Mouse (Mus musculus): Measurements from ENCODE around the gene Klf11.
"Not testable (repeated sequence)": the region's sequence is repeated elsewhere in the genome, so short reads cannot be mapped to it uniquely, and the experiment has no call there.

Klf11 gene

DNA sequence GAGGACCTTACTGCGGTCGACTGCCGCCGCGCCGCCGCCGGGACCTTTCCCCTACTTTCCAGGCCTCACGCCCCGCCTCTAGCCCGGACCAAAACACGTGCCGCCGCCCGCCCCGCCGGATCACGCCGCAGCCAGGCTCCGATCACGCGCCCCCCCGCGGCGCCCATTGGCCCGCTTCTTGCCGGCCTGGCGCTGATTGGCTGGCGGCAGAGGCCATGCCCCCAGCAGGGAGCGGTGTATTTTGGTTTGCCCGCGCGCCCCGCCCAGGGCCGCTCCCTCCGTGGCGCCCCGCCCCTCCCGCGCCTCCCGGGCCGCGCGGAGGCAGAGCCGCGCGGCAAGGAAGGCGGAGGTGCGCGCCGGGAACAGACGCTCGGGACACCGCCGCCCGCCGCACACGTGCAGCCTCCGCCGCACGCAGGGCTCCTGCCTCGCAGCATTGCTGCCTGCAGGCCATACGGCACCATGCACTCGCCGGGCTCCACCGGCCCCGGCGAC, at the start of gene Klf11:
Klf11 (plus strand) TSS at position 212 of the 495 bp plus-strand sequence.
- peak; percentile 97 for DNase-seq (ENCODE audit: low read depth, low spot score)

DNA sequence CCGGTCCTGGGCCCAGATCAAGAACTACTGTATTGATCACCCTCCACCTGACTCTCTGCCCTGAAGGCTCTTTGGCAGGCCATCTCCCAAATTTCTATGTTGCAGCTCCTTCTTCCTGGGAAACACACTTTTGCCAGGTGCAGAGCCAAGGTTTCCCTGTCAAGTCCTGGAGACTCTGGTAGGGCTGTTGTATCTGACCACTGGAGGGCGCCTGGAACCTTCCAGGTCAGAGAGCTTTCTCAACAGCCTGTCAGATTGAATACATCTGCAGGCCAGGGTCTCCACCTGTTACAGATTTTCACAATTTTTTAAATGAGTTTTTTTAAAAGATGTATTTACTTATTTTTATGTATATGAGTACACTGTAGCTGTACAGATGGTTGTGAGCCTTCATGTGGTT, 47.8 kb upstream of the Klf11 start:
- DNase-seq (ENCODE audit: low read depth, low spot score), result peak; percentile 67

DNA sequence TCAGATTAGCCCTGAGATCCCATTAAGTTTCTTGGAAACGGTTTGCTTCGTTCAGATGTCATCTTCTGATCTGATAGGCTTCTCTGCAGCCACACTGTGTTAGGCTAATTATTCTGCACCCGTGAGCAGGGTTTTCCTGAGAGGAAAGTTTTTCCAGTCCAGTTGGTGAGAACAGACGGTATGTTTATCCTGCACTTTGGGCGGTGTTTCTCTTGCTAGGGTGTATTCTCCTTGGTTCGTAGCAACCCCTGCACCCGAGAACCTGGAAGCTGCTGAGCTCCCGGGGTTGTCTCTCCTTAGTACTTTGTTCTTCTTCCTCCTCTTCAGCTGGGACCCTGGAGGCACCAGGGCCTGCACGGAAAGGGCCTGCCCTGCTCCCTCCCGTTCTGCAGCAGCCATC, 44.9 kb upstream of the Klf11 start:
- DNase-seq (ENCODE audit: low read depth, low spot score), result no peak

DNA sequence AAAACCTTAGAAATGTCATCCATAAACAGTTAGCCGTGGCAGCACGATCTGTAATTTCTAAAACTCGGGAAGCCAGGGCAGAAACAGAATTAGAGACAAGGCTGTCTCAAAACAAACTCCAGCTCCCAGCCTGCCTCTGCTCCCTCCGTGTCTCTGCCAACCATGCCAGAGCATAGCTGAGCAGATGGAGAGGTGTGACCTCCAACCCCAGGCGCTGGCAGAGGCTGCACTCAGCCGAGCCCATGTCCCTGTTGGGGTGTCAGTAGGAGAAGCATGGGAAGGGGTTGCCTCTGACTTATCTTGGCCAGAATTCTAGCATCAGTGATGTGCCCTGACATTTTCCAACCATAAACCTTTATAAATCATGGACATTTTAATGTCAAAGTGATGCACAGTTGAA, 38.5 kb upstream of the Klf11 start:
- DNase-seq (ENCODE audit: low read depth, low spot score), result no peak

DNA sequence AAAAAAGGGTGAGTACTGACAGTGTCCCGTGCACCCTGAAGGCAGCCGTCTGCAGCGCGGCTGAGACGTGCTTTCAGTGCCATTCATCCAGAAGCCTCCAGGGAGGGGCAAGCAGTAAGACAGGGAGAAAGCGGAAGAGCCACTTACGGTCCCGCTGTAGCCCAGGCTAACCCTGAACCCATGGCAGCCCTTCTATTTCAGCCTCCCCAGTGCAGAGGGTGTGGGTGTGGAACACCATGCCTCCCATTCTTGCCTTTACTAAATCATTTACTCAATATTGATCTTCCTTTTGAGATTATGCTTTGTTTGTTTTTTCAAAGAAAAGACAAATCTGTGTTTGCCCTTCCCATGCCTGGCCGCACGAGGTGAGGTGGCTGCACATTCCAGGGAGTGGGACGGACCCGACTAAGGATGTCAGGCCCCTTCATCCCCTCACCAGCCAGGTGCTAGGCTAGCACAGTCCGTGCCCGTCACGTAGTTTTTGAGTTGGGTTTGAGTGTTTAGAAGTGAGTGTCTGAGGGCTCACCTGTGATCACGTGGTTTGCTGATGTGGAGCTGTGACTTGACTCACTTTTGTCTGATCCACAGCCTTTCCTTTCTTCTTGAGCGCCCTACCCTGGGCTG, 36.5 kb upstream of the Klf11 start:
- DNase-seq (ENCODE audit: low read depth, low spot score), result no peak

DNA sequence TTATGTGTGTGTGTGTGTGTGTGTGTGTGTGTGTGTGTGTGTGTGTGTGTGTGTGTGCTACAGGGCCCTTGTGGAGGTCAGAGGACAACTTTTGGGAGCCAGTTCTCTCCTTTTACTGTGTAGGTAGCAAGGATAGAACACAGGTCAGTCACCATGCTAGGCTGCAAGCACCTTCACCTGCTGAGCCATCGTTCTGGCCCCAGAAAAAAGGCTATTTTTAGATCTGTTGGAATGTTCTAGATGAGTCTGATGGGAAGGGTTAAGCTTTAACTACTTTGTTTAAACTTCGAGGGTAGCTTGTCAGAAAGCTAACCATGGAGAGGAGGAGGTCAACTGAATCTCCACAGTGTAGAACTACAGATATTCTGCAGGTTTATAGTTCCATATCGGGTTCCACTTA, 35.9 kb upstream of the Klf11 start:
- no peak for DNase-seq (ENCODE audit: low read depth, low spot score)

DNA sequence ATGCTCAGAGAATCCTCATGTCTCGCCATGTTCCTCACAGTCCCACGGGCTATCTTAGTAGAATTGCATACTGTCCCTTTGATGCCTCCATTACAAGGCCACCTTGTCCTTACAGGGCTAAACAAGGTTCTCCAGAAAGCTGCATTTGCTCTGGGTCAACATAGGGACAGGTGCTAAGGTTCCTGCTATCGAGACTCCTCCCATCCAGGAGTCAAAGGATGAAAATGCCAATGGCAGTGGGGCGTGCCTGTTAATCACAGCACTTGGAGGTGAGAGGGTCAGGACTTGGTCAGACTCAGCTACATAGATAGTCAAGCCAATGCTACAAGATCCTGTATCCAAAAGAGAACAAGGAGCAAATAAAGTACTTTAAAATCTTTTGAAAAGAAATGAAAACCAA, 31.6 kb upstream of the Klf11 start:
- DNase-seq (ENCODE audit: low read depth, low spot score), result no peak

DNA sequence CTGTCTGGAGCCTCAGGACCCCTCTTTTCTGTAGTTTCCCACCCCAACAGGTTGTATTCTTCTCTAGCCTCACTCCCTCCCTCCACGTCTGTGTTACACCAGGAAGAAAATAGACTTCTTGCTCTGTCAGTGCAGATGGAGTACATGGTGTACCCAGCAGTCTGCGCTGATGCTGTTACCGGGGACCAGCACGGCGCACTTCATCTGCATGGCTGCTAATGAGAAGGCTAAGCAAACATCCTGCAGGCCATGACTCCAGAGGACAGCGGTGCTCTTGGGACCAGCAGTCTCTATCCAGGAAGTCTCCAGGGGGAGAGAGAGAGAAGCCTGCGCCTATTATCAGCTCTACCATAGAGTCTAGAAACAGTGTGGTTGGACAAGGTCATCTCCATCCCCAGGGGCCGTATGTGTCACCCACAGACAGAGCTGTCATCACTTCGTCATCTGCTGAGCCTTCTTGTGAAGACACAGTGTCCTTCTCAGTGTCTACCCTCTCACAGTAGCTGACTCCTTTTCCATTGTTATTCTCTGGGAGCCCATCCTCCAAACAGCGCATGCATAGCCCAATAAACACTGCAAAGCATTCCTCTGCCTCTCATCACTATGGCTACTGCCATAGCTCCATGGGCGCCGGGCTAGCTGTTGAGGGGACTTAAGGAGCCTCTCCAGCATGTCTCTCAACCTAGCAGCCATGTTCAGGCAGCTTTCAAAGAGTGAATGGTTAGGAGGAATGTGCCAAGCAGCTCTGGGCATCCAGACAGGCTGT, 27.4 kb upstream of the Klf11 start:
- no peak for DNase-seq (ENCODE audit: low read depth, low spot score)

DNA sequence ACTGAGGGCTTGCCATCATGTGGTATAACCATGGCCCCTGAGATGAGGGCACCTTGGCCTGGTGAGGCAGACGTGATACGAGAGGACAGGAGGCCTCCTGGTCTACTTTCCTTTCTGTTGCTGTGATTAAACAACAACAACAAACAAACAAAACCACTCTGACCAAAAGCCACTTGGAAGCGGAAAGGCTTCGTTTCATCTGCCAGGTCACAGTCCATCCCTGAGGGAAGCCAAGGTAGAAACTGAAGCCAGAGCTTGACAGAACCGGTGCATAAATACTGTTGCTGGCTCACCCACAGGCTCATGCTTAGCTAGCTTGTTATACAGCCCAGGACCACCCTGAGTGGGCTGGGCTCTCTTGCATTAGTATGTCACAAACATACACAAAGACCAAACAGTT, 24.7 kb upstream of the Klf11 start:
- DNase-seq (ENCODE audit: low read depth, low spot score), result no peak

DNA sequence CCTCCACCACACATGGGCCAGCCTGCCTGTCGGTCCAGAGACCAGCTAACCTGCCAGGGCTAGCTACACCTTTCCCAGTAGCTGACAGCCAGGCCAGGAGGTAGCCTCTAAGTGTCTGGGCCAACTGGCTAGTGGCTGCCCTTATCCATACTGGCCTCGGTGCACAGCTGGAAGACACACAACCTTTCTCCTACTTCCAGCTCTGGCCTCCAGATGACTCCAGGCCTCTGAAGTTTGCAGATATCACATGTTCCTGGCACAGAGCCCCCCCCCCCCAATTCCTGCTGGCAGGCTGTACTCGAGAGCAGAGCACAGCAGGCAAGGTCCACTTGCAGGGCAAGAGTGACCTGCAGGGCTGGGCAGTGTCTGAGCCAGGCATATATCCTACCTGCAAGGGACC, 23.9 kb upstream of the Klf11 start:
- DNase-seq (ENCODE audit: low read depth, low spot score), result no peak

DNA sequence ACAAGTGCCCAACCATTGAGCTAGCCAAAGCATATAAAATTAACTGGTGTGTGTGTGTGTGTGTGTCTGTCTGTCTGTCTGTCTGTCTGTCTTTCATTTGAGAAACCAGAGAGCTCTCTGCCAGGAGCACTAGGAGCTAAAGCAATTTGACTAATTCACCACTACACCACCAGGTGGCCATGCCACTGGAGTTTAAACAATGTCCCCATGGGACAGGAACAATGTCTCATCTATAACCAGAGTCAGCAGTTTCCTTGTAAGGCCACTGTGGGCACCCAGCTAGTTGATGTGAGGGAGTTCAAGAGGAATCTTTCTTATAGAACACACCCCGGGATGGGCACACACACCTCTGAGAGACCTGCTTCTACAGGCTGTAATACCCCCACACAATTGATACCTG, 20.9 kb upstream of the Klf11 start:
- peak; percentile 56 for DNase-seq (ENCODE audit: low read depth, low spot score)

DNA sequence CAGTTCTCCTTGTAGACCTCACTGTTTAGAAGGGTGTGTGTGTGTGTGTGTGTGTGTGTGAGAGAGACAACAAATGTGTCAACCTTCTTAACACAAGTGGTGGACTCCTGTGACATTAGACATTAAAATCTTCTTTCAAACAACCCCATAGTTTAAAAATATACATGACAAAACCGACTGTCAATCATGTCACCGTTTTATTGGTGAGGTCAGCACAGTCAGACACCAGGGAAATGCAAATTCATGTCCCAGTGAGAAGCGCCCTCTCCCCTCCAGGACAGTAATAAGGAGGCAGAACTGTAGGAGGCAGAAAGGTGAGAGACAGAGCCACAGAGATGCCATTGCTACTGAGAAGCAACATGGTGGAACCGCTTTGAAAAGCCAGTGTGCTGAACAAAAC, 18.7 kb upstream of the Klf11 start:
- no peak for DNase-seq (ENCODE audit: low read depth, low spot score)

DNA sequence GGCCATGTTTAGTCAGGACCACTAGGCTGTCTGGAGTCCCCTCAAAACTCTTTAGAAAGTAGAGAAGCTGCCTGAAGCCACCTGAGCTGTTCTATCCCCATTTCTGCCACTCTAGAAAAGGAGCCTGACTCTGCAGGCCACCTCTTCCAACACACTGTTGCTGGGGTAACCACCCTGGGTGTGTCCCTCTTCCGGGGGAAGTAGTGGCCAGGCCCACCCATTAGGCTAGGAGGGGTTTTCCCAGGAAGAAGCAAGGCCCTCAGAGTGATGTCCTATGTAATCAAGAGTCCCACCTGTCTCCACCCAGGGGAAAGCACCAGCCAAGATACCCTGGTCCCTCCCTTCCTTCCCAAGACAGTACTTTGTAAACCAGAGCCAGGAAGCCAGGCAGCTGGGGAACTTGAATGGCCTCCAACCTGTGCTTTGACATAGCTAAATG, 17.3 kb upstream of the Klf11 start:
- DNase-seq (ENCODE audit: low read depth, low spot score), result no peak

DNA sequence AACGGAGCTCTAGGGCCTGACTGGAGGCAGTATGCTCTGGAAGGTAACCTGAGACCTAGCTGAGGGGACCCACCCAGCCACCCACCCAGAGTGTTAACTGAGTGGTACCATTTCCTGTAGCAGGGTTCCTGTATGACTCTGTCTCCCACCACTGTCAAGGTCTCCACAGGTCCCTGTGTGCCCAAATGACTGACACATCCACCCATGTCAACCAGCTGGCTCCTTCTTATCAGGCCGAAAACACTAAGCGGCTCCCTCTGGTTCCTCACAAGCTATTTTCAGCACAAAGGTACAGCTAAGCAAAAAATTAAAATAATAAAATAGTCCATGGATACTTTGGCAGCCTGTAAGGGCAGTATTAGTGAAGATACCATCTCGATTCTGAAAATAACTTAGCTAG, 16.9 kb upstream of the Klf11 start:
- no peak for DNase-seq (ENCODE audit: low read depth, low spot score)

DNA sequence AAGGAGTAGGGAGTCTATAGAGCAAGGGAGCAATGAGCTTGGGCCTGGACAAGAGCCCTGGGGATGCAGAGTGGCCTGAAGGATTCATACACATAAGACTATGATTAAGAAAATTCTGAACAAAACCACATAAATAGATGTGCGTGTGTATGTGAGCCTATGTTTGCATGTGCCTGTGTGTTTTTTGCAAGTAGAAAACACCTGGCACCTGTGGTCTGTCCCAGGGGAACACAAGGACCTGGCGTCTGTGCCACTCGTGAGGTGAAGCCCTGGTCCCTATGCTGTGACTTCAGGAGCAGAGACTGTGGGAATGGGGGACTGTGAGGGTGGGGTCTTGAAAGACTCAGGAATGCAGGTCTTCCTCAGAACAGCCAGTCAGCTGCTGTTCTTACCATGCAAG, 16.4 kb upstream of the Klf11 start:
- peak; percentile 17 for DNase-seq (ENCODE audit: low read depth, low spot score)

DNA sequence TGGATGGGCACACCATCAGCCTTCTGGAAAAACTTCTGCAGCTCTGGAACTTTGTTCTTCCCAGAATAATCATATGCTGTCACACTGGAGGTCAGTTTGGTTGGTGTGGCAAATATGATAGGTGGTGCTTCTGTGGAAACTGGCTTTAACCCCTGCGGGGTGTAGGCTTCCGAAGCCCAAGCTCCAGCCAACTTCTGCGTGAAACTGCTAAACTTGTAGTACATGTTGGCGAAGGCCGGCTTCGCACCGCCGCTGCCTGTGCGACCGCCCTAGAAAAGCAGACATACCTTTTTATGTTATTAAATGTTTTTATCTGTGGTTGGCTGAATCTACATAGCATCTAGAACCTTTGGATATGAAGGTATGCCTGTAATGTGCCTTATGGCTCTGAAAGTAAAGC, 12.3 kb upstream of the Klf11 start:
- DNase-seq (ENCODE audit: low read depth, low spot score), result not testable (repeated sequence)

DNA sequence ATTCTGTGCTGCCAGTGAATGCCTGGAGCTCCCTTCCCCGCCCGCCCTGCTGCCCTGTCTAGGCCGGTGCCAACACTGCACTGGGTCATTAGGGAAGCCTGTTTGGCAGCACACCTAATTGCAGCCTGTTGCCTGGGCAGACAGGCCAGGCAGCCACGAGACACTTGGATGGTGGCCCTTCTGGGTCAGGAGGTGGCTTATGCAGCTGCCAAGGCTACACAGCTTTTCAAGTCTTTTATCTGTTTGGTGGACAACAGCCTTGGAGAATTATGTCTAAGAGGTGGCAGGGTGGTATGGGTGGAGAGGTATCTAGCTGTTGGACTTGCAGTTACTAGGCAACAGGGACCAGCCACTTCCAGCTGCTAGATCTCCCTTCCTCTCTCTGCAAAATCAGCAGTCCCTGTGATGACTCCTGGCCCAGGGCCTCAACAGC, 8.7 kb upstream of the Klf11 start:
- no peak for DNase-seq (ENCODE audit: low read depth, low spot score)

DNA sequence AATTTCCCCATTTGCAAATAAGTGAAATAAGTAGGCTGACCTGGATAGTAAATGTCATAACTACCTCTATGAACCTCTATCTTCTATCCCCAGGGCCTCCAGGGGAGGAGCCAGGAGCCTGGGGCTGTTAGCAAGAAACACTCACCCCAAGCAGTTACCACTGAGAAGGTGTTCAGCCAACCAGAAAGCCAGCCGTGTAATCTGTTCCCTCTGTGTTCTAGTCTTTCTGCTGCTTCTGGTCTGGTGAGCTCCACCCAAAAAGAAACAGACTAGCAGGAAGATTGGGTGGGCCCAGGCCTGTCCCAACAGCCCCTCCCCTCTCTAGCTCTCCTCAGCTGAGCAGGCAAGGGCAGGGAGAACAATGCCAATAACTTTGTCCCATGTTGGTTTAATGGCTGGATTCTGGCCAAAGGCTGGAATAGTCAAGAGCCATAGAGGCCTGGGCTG, 6.9 kb upstream of the Klf11 start:
- DNase-seq (ENCODE audit: low read depth, low spot score), result peak; percentile 44

DNA sequence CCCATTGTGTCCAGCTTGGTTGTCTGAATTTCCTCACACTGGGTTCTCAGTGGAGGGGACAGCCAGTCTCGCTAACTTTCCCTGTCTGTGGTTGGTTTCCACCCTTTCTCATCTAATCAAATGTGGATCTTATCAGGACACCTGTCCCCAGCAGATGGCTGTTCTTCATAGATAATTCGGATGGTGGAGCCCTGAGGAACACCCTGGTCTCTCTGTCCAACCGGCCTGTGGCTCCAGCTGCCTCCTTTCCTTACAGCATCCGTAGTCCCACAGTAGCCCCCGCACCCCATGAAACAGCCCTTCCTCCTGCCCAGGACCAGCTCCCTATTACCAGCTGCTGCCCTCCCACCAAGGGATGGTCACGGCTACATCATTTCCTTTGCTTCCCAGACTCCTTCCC, 5.2 kb upstream of the Klf11 start:
- DNase-seq (ENCODE audit: low read depth, low spot score), result no peak

DNA sequence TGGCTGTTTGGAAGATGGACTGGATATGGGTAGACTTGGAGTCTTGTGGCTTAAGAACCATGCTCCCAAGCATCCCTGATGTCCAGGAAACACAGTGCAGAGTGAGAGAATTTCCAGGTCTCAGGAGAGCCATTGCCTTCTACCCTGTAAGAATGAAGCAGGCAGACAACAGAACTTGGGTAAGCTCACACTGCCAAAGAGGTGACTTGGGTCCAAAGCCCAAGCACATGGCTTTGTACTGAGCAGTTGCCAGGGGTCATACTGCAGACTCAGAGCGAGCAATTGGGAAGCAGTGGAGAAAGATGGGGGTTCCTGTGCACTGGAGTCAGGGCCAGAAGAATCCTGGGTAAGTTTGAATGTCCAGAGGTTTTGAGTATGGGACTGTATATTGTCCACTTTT, 3.0 kb upstream of the Klf11 start:
- no peak for DNase-seq (ENCODE audit: low read depth, low spot score)

DNA sequence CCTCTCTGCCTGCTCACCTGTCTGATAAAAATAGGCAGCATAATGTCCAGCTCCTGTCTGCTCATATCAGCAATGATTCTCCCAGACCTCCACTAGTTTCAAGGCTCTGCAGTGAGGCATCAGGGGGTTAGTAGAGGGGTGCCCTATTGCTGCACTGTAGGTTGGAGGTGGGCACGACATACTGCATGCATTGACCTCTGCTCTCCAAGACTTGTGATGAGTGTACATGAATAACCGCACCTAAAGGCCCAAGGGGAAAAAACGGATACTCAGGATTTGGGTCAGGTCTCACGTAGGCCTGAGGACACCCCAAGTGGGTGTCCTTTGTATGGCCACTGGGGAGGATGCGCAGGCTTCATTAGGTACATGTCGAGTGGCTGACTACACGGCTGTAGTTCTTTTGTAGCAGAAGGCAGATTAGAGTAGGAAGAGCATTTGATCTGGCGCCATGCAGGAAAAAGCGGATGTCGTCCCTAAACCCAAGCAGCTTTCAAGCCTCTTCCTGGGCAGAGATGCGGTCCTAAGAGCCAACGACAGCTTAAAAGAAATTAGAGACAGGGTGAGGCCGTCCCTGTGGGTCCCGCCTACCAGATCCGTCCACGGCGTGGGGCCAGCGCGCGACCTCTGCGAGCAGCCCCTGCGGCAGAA, 535 bp upstream of the Klf11 start:
- no peak for DNase-seq (ENCODE audit: low read depth, low spot score)

DNA sequence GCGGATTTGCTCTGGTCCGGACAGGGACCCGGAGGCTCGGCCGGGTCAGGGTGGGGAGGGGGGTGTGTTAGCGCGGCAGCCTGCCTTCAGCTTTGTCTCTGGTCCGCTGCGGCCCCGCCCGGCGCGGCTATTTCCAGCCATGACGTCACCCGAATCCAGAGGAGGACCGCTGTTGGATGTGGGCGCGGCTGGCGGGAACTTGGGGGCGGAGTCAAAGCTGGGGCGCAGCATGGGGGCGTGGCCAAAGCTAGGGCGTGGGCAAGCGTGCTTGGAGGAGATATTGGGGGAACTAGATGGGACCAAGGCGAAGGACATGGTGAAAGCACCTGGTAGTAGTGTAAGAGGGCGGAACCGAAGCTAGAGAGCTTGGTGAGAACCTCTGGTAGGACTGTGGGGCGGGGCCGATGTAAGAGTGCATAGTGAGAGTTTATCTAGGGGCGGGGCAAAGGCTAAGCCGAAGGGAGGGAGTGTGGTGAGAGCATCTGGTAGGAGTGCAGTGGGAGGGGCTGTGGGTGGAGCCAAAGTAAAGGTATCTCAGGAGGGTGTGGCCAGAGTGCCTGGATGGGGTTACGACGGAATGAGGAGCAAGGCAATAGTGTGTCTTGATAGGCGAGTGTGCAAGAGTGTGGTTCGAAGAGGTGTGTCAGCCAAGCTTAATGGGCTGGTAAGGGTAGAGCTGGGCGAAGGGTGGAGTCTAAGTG, 718 bp downstream of the Klf11 start:
- DNase-seq (ENCODE audit: low read depth, low spot score), result peak; percentile 98

Measured in A20 (cell line).